Comparison of ENCODE assay signal across 12 mouse cellular contexts in genomic region chr2:105671116-105671797, GRCm38 (mm10). TPM values are rescaled to one million over a fixed set of nuclear protein-coding genes. Genes with fewer than 3 reads are reported as not detected.
DNase-seq lines count a peak whose midpoint lies in the region; ATAC-seq and TF ChIP-seq lines count a peak whose summit lies in the region.
"Had no signal": no experiment of that assay in that cellular context is flagged by ENCODE, and none has a peak within 500 bp of the region (broad histone marks: within the 10 kb centered on the region; RNA-seq: fewer than 3 reads in every experiment).

No protein-coding gene starts in this region.

- peaks cover 9% of the 10 kb centered on the region; the same call in 1 of the 2 replicates for H3K4me1 ChIP-seq in forebrain, postnatal 0 days (ENCODE audit: insufficient read depth)
- H3K4me1 ChIP-seq in heart, embryonic 11.5 days (ENCODE audit: control insufficient read depth, insufficient read depth, low read length) = peaks cover 20% of the 10 kb centered on the region

- peaks cover 54% of the 10 kb centered on the region for H3K27me3 ChIP-seq in forebrain, postnatal 0 days (ENCODE audit: insufficient read depth, low read length)
- peaks cover 97% of the 10 kb centered on the region for H3K27me3 ChIP-seq in heart, embryonic 11.5 days (ENCODE audit: control insufficient read depth, insufficient read depth, low read length)

- ATAC-seq in forebrain, postnatal 0 days = no peak
- no peak for ATAC-seq in heart, embryonic 11.5 days (replicated peaks; ENCODE audit: insufficient number of reproducible peaks, low FRiP score, low TSS enrichment)
- ATAC-seq: intestine, postnatal 0 days had no signal

- peak; percentile 52 for DNase-seq in cerebellum, adult 9-10 months
- DNase-seq in embryo, embryonic 11 days = peak; percentile 31
- no peak for DNase-seq in forebrain, postnatal 0 days
- peak; percentile 54 for DNase-seq in neural tube, embryonic 10.5 days (ENCODE audit: extremely low spot score, low spot score)
- DNase-seq in right cerebral cortex, postnatal 14 days = no peak
- DNase-seq in left cerebral cortex, adult 2 months (ENCODE audit: extremely low spot score in 1 of 2, low spot score in 2 of 2) = no peak
- DNase-seq: gastrocnemius, postnatal 10 days; layer of hippocampus, adult 9-11 months; liver had no signal

- no peak overlapping the region for H3K27ac ChIP-seq in forebrain, postnatal 0 days (ENCODE audit: low read depth, low read length)
- H3K27ac ChIP-seq in heart, embryonic 11.5 days (ENCODE audit: low read depth, low read length) = no peak overlapping the region
- H3K27ac ChIP-seq in left cerebral cortex, adult 2 months = no peak overlapping the region

- 0 out of 2 replicates have a peak overlapping the region, but pooled peaks have one; percentile 9 for H3K4me3 ChIP-seq in forebrain, postnatal 0 days (ENCODE audit: low read depth, low read length)
- no peak overlapping the region for H3K4me3 ChIP-seq in heart, embryonic 11.5 days (ENCODE audit: low read depth, low read length)
- no peak overlapping the region for H3K4me3 ChIP-seq in left cerebral cortex, adult 2 months

- H3K9me3 ChIP-seq in forebrain, postnatal 0 days (ENCODE audit: low read length) = no peaks in the 10 kb centered on the region
- H3K9me3 ChIP-seq in heart, embryonic 11.5 days (replicated peaks; ENCODE audit: control insufficient read depth, low read length) = no peaks in the 10 kb centered on the region

- WGBS in forebrain, postnatal 0 days = 12% methylated on average over 9 of the region's 9 CpGs
- WGBS in heart, embryonic 11.5 days (ENCODE audit: insufficient replicate concordance) = under 1% methylated on average over 9 of the region's 9 CpGs

- H3K36me3 ChIP-seq in forebrain, postnatal 0 days (ENCODE audit: insufficient read depth) = no peaks in the 10 kb centered on the region
- H3K36me3 ChIP-seq in heart, embryonic 11.5 days (ENCODE audit: control insufficient read depth, insufficient read depth, low read length) = no peaks in the 10 kb centered on the region

- H3K9ac ChIP-seq in forebrain, postnatal 0 days = no peak overlapping the region; the same call in 1 of the 2 replicates
- no peak overlapping the region for H3K9ac ChIP-seq in heart, embryonic 11.5 days (ENCODE audit: low read depth, low read length)

- TF ChIP-seq CTCF in forebrain, postnatal 0 days (IDR thresholded peaks at IDR 0.05; ENCODE audit: low read depth) = no peak
- no peak for TF ChIP-seq CTCF in left cerebral cortex, adult 2 months (IDR thresholded peaks at IDR 0.05)

- H3K4me2 ChIP-seq in forebrain, postnatal 0 days (ENCODE audit: low read depth) = peak overlapping the region; percentile 72
- no peak overlapping the region for H3K4me2 ChIP-seq in heart, embryonic 11.5 days

- intact Hi-C loops in left cerebral cortex, adult 2 months (cut with DNase I) = loop anchor here (5.0 kb wide), 3 partner anchors 231 to 544 kb away; partner anchors contain the start of genes Elp4, Immp1l and Wt1

RNA-seq across cellular contexts. Expression of gene Pax6, which starts 2.6 kb away (rescaled TPM):
- 19.0 and 32.9 TPM in 2 replicates for total RNA-seq in forebrain, postnatal 0 days (2014; rRNA removed)
- polyA plus RNA-seq in forebrain, postnatal 0 days (2015; fragmentation: Nextera tagmentation; extraction: Ambion mirVana) = 14.6 and 19.0 TPM in 2 replicates
- polyA plus RNA-seq in heart, embryonic 11.5 days (2014; fragmentation: Nextera tagmentation; extraction: Ambion mirVana) = 0.37 and 0.82 TPM in 2 replicates
- 10 to 100 TPM in 1 of 2 experiments, 1 to 10 TPM in 1; 8.2 to 11.7 TPM for total RNA-seq in left cerebral cortex, adult 2 months (2021)
- total RNA-seq: gastrocnemius, postnatal 10 days had no signal
- polyA plus RNA-seq: heart, embryonic 16.5 days had no signal

Comparison
In these comparisons a context has a peak if more than half of its experiments do, and no peak if none do; other contexts are left out.
1. DNase-seq: peak in cerebellum, adult 9-10 months (single experiment), embryo, embryonic 11 days (single experiment) and neural tube, embryonic 10.5 days (single experiment); none in forebrain, postnatal 0 days (single experiment), right cerebral cortex, postnatal 14 days (single experiment) and left cerebral cortex, adult 2 months (0 of 2).